Mouse (Mus musculus): ENCODE data around the gene Chfr. TPM values are rescaled to one million over a fixed set of nuclear protein-coding genes. Genes with fewer than 3 reads are reported as not detected.

Gene Chfr
- polyA plus RNA-seq, 1 experiment from 2014 or later, result 39.7 TPM

DNA sequence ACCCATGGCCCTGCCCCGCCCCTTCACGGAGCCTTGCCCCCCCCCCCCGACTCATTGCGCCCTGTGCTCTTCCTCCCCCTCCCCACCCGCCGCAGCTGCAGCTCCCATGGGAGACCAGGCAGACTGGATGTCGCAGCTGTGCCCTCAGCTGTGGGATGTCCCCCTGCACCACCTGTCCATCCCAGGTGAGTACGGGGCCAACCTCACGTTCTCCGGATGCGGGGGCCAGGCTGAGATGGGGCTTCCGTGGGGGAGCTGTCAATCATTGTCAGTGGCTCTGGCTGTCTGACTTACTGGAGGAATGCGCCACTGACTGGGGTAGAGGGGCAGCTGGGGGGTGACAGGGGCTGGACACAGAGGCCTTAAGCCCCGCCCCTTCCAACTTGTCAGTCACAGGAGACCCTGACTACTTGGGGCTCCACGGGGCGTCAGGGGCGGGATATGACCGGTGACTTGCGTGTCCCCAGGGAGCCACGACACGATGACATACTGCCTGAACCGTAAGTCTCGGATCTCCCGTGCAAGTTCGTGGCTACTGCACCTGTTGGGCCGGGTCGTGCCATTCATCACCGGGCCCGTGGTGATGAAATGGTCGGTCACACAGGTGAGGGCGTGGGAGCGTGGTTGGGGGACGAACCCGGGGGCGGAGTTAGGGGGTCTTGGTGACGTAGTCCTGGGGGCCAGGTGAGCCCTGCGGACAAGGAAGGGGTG lies 34.6 kb upstream of the Chfr start:
- peak overlapping the region; percentile 49 for H3K9ac ChIP-seq (ENCODE audit: low read length)
- H3K9me3 ChIP-seq (replicated peaks; ENCODE audit: control insufficient read depth, low read length), result peaks cover 6% of the 10 kb centered on the region
- no peaks in the 10 kb centered on the region for H3K27me3 ChIP-seq (ENCODE audit: control insufficient read depth, insufficient read depth, low read length)
- ATAC-seq (ENCODE audit: insufficient read depth, low FRiP score), result 0 out of 2 replicates have a peak, but pooled peaks have one; percentile 11
- H3K4me3 ChIP-seq (replicated peaks; ENCODE audit: low read length), result peak overlapping the region; percentile 40
- peak overlapping the region; percentile 76 for H3K4me2 ChIP-seq (ENCODE audit: low read depth, low read length)
- H3K27ac ChIP-seq (ENCODE audit: low read length), result no peak overlapping the region
- H3K4me1 ChIP-seq (ENCODE audit: control insufficient read depth, insufficient read depth, low read length), result peaks cover 17% of the 10 kb centered on the region
- peaks cover 33% of the 10 kb centered on the region for H3K36me3 ChIP-seq (ENCODE audit: control insufficient read depth, insufficient read depth, low read length)
- 1% methylated on average over 34 of the region's 37 CpGs for WGBS

GRCm38 (mm10) chr5:110101716-110102347 lies 33.8 kb upstream of the Chfr start:
- ATAC-seq (ENCODE audit: insufficient read depth, low FRiP score), result peak; percentile 33
- Histone ChIP-seq H3K27me3 (ENCODE audit: control insufficient read depth, insufficient read depth, low read length) (no peaks in the 10 kb centered on the region), H3K4me3 (replicated peaks; ENCODE audit: low read length) (peak overlapping the region; percentile 40), H3K36me3 (ENCODE audit: control insufficient read depth, insufficient read depth, low read length) (peaks cover 36% of the 10 kb centered on the region), H3K4me1 (ENCODE audit: control insufficient read depth, insufficient read depth, low read length) (peaks cover 21% of the 10 kb centered on the region), H3K9me3 (replicated peaks; ENCODE audit: control insufficient read depth, low read length) (peaks cover 6% of the 10 kb centered on the region), H3K4me2 (ENCODE audit: low read depth, low read length) (peak overlapping the region; percentile 76), H3K27ac (ENCODE audit: low read length) (no peak overlapping the region), H3K9ac (ENCODE audit: low read length) (peak overlapping the region; percentile 49)
- WGBS, result 13% methylated on average over 34 of the region's 34 CpGs

GRCm38 (mm10) chr5:110102429-110102828 lies 33.2 kb upstream of the Chfr start:
- H3K4me1 ChIP-seq (ENCODE audit: control insufficient read depth, insufficient read depth, low read length), result peaks cover 23% of the 10 kb centered on the region
- H3K27me3 ChIP-seq (ENCODE audit: control insufficient read depth, insufficient read depth, low read length), result no peaks in the 10 kb centered on the region
- H3K4me2 ChIP-seq (ENCODE audit: low read depth, low read length), result no peak overlapping the region
- H3K9me3 ChIP-seq (replicated peaks; ENCODE audit: control insufficient read depth, low read length), result peaks cover 6% of the 10 kb centered on the region
- H3K36me3 ChIP-seq (ENCODE audit: control insufficient read depth, insufficient read depth, low read length), result peaks cover 36% of the 10 kb centered on the region
- 85% methylated on average over 13 of the region's 13 CpGs for WGBS
- no peak overlapping the region for H3K4me3 ChIP-seq (replicated peaks; ENCODE audit: low read length)
- H3K27ac ChIP-seq (ENCODE audit: low read length), result no peak overlapping the region
- no peak for ATAC-seq (ENCODE audit: insufficient read depth, low FRiP score)
- H3K9ac ChIP-seq (ENCODE audit: low read length), result no peak overlapping the region

DNA sequence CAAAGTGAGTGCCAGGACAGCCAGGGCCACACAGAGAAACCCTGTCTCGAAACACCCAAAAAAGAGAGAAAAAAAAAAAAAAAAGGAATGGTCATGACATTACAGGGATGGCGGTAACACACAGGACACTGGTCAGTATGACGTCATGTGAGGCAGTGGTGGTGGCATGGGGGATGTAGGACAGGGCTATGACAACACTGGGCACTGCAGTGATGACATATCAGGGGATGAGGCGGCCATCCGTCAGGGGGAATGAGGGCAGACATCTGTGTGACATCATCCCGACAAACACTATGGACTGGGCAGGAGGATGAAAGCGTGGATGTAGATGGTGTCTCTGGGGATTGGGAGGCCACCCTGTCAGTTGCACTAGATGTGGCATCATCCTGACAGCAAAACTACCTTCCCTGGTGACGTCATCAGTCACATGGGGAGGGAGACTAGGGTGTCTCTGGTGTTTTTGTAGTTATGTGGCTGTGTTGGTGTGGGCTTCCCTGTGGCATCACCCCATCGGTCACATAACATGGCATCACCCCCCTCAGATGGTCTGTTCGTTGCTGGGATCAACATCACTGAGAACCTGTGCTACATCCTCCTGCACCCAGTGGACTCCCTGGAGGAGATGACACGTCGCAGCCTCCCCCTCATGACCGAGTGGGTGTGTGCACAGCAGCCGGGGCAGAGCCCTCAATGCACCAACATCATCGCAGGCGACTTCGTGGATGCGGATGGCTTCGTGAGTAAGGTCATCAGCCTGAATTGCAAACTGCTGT lies 32.6 kb upstream of the Chfr start:
- no peak overlapping the region for H3K9ac ChIP-seq (ENCODE audit: low read length)
- H3K4me1 ChIP-seq (ENCODE audit: control insufficient read depth, insufficient read depth, low read length), result peaks cover 23% of the 10 kb centered on the region
- H3K27me3 ChIP-seq (ENCODE audit: control insufficient read depth, insufficient read depth, low read length), result no peaks in the 10 kb centered on the region
- H3K4me2 ChIP-seq (ENCODE audit: low read depth, low read length), result no peak overlapping the region
- ATAC-seq (ENCODE audit: insufficient read depth, low FRiP score), result no peak
- peaks cover 36% of the 10 kb centered on the region for H3K36me3 ChIP-seq (ENCODE audit: control insufficient read depth, insufficient read depth, low read length)
- H3K9me3 ChIP-seq (replicated peaks; ENCODE audit: control insufficient read depth, low read length), result peaks cover 6% of the 10 kb centered on the region
- 93% methylated on average over 19 of the region's 19 CpGs for WGBS
- no peak overlapping the region for H3K4me3 ChIP-seq (replicated peaks; ENCODE audit: low read length)
- H3K27ac ChIP-seq (ENCODE audit: low read length), result no peak overlapping the region

GRCm38 (mm10) chr5:110103901-110104615 lies 31.6 kb upstream of the Chfr start:
- H3K4me3 ChIP-seq (replicated peaks; ENCODE audit: low read length), result no peak overlapping the region
- H3K4me2 ChIP-seq (ENCODE audit: low read depth, low read length), result no peak overlapping the region
- H3K4me1 ChIP-seq (ENCODE audit: control insufficient read depth, insufficient read depth, low read length), result peaks cover 23% of the 10 kb centered on the region
- peaks cover 6% of the 10 kb centered on the region for H3K9me3 ChIP-seq (replicated peaks; ENCODE audit: control insufficient read depth, low read length)
- peaks cover 36% of the 10 kb centered on the region for H3K36me3 ChIP-seq (ENCODE audit: control insufficient read depth, insufficient read depth, low read length)
- no peak for ATAC-seq (ENCODE audit: insufficient read depth, low FRiP score)
- H3K27ac ChIP-seq (ENCODE audit: low read length), result no peak overlapping the region
- WGBS, result 95% methylated on average over 27 of the region's 27 CpGs
- H3K27me3 ChIP-seq (ENCODE audit: control insufficient read depth, insufficient read depth, low read length), result no peaks in the 10 kb centered on the region
- H3K9ac ChIP-seq (ENCODE audit: low read length), result no peak overlapping the region

- H3K4me3 ChIP-seq (replicated peaks; ENCODE audit: low read length), result no peak overlapping the region
- H3K27ac ChIP-seq (ENCODE audit: low read length), result no peak overlapping the region
- H3K9ac ChIP-seq (ENCODE audit: low read length), result no peak overlapping the region
- H3K9me3 ChIP-seq (replicated peaks; ENCODE audit: control insufficient read depth, low read length), result peaks cover 6% of the 10 kb centered on the region
- no peak for ATAC-seq (ENCODE audit: insufficient read depth, low FRiP score)
- H3K27me3 ChIP-seq (ENCODE audit: control insufficient read depth, insufficient read depth, low read length), result no peaks in the 10 kb centered on the region
- H3K36me3 ChIP-seq (ENCODE audit: control insufficient read depth, insufficient read depth, low read length), result peaks cover 36% of the 10 kb centered on the region
- 94% methylated on average over 36 of the region's 36 CpGs for WGBS
- H3K4me2 ChIP-seq (ENCODE audit: low read depth, low read length), result no peak overlapping the region
- H3K4me1 ChIP-seq (ENCODE audit: control insufficient read depth, insufficient read depth, low read length), result peaks cover 23% of the 10 kb centered on the region
Observed at GRCm38 (mm10) chr5:110104616-110105380, 30.8 kb upstream of the Chfr start.

- Histone ChIP-seq H3K27me3 (ENCODE audit: control insufficient read depth, insufficient read depth, low read length) (no peaks in the 10 kb centered on the region), H3K4me2 (ENCODE audit: low read depth, low read length) (peak overlapping the region; percentile 93), H3K4me1 (ENCODE audit: control insufficient read depth, insufficient read depth, low read length) (peaks cover 21% of the 10 kb centered on the region), H3K36me3 (ENCODE audit: control insufficient read depth, insufficient read depth, low read length) (peaks cover 36% of the 10 kb centered on the region), H3K9ac (ENCODE audit: low read length) (no peak overlapping the region; the same call in 1 of the 2 replicates), H3K4me3 (replicated peaks; ENCODE audit: low read length) (peak overlapping the region; percentile 94), H3K27ac (ENCODE audit: low read length) (no peak overlapping the region), H3K9me3 (replicated peaks; ENCODE audit: control insufficient read depth, low read length) (peaks cover 6% of the 10 kb centered on the region)
- 93% methylated on average over 26 of the region's 26 CpGs for WGBS
- ATAC-seq (ENCODE audit: insufficient read depth, low FRiP score), result no peak
Observed at GRCm38 (mm10) chr5:110106140-110106871, 29.3 kb upstream of the Chfr start.

All from stomach, embryonic 16.5 days (tissue).